Mouse (Mus musculus): ENCODE results near the gene Nabp2. TPM values are rescaled to one million over a fixed set of nuclear protein-coding genes. Genes with fewer than 3 reads are reported as not detected.

The Nabp2 gene
- total RNA-seq, 2 experiments from 2014 or later, result 50.7 to 51.3 TPM

DNA sequence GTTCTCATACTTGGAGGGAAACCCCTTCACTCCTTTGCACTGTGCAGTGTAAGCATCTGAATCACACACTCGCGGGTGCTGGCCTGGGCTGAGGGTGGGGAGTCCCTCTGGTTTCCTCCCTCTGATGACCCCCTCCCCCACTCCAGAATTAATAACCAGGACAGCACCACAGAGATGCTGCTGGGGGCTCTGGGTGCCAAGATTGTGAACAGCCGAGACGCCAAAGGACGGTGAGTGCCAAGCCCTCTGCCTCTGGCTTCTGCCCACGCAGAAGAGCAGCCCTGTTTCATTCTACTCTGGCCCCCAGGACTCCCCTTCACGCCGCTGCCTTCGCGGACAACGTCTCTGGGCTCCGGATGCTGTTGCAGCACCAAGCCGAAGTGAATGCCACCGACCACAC lies 22.4 kb downstream of the Nabp2 start:
- no peak for DNase-seq

DNA sequence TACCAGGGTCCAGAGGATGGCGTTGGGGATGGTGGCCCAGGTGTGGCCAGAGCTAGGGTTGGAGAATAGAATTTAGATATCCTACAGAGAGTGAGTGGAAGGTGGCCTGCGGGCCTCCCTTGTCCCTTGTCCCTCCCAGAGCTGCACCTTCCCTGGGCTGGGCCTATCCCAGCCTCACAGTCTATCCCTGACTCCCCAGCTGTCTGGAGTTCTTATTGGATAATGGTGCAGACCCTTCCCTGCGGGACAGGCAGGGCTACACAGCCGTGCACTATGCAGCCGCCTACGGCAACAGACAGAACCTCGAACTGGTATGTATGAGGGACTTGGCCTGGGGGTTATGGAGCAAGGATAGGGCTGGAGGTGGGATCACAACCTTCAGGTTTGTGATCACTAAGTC lies 25.4 kb downstream of the Nabp2 start:
- DNase-seq, result no peak

DNA sequence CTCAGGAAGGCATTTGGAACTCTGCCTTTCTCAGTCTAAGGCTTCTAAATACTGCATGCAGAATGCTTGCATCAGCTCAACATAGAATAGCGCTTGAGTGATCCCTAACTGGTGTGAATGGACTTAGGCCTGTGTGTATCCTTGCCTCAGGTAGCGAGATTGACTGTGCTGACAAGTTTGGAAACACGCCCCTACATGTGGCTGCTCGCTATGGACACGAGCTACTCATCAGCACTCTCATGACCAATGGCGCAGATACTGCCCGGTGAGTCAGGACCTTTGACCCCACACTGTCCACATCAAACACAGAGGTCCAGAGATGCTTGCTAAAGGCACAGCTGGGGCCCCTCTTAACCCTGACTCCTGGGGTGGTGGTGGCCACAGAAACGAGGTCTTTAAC lies 28.8 kb downstream of the Nabp2 start:
- no peak for DNase-seq

DNA sequence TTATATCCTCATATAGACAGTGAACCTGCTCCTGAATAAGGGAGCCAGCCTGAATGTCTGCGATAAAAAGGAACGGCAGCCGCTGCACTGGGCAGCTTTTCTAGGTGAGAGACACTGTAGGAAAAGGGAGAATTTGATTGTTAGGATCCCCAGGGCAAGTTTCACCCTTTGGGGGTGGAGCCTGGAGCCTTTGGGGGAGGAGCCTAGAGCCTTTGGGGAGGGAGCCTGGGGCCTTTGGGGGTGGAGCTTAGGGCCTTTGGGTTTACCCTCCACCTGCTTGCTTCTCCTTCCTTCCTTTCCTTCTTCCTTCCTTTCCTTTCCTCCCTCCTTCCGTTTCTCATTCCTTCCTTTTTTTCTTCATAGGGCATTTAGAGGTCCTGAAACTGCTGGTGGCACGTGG lies 30.7 kb downstream of the Nabp2 start:
- DNase-seq, result no peak

DNA sequence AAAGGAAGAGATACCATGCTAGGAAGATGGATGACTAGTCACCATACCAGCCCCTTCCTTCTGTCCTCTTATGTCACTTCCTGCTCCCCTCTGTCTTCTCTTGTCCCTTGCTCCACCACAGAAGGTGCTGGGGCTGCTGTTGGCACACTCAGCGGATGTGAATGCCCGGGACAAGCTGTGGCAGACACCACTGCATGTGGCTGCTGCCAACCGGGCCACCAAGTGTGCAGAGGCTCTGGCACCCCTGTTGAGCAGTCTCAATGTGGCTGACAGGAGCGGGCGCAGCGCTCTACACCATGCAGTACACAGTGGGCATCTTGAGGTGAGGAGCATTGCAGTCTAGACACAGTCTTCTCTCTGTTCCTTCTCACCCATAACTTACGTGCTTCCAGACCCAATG lies 32.0 kb downstream of the Nabp2 start:
- peak; percentile 44 for DNase-seq

DNA sequence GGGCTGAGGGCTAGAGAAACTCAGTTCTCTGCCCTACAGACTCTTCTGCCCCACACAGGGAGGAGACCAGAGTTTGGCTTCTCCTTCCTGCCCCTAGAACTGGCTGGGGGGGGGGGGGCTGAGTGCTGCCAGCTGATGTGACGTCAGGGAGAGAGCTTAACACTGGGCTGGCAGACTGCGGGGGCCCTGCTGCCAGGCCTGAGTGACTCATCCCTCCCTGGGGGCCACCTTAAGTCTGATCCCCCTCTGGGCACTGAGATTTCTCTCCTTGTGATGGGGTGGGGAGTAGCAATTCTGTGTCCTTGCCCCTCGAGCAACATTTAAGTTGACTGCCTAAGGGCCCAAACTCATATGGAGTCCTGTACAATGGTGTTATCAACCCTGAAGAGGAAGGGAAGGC lies 32.8 kb downstream of the Nabp2 start:
- DNase-seq, result no peak

DNA sequence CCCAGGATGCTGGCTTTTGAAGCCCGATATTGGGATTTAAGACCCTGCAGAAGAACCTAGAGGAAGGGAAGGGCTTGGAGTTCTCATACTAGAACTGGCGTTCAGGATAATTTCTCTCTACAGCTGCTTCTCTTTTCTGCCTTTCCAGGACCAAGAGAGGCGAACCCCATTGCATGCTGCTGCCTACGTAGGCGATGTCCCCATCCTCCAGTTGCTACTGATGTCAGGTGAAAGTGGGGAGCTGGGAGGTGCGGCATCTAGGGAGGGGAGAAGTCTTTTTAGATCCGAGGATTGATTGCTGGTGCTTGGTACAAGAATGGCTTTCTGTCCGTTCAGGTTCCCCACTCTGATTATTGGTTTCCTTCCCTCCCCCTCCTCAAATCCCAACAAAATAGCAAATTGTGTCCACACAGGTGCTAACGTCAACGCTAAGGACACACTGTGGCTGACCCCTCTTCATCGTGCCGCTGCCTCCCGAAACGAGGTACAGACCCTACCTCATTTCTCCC lies 33.3 kb downstream of the Nabp2 start:
- no peak for DNase-seq

DNA sequence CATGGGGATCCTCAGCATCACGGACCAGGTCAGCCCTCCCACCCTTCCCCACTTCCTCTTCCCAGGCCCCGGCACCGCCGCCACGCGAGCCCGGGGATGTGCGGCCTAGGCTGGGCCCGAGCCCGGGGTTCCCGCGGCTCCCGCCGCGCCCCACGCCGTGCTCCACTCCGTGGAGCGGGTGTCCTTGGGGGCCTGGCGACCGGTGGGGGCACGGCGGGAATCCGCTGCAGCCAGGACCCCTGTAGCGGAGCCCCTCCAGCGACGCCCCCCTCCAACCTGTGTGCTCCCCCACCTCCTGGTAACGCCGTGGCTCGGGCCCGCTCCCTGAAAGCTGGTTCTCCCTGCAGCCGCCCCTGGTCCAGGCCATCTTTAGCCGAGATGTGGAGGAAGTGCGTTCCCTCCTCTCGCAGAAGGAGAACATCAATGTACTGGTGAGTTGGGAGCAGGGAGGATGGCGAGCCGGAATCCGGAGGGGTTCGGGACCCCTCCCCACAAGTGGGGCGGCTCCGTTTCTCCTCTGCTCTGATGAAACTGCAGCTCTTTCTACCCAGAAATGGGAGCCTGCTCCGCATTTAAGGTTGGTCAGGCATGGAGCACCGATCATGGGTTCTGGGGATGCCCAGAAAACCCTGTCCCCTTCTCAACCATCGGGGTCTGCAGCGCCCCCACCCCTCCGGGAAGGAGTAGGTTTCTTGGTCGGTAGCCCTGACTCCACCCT lies 33.9 kb downstream of the Nabp2 start:
- no peak for DNase-seq

DNA sequence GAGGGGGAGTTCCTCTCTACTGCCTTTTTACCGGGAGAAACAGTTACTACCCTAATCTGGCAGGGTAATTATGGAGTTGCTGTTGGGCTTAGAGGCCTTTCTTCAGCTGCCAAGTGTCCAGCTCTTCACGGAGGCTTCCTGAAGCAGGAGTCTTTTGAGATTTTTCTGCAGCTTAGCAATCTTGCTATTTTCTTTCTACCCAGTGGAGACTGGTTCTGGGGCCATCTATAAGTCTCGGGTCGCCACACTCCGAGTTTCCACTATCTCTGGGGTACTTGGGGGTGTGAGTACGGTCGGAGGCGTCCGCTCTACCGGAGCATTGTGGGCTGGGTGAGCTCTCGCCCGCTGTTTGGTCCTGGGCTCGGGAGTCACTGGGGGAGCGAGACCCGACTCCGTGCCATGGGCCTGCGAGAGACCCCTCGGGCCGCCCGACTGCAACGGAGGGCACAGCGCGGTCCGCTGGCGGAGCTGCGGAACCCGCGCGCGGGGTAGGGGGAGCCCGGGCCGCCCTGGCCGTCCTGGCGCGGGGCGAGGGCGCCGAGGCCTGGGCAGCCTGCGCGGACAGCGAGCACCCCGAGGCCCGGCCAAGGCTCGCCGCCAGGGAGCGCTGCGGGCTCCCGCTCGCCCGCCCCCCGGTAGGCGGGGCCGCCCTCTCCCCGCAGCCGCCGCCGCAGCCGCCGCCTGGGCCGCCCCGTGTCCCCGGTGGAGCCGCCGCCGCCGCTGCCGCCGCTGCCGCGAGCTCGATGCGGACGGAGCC lies 34.7 kb downstream of the Nabp2 start, which contains the start of gene Ankrd52:
TSS of gene Ankrd52 (plus strand) at position 661 of the 757 bp plus-strand sequence.
- DNase-seq, result peak; percentile 95

DNA sequence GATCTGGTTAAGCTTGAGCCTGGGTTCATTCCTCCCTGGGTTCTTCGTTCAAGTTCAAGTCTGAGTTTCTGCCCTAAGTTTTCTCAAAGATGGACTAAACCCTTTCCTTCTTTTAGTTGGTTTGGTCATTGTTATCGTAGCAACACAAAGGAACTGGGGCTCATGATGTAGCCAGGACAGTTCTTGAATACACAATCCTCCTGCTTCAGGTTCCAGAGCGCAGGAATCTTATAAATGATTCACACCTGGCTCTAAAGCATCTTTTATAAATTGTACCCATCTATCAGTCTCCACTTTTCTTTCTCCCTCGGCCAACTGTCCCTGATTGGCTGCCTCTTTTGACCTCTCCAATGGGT lies 35.2 kb downstream of the Nabp2 start:
- no peak for DNase-seq

DNA sequence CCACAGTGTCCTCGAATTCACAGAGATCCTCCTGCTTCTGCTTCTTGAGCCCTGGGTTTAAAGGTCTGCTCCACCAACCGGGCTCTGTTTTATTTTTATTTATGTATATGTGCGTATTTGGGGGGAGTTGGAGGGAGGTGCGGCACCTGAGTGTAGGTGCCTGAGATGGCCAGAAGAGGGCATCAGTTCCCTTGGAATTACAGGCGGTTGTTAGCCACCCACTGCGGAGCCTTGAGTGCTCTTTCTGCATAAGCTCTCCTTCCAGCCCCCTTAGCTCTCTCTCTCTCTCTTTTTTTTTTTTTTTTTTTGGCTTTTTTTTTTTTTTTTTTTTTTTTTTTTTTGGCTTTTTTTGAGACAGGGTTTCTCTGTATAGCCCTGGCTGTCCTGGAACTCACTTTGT lies 36.9 kb downstream of the Nabp2 start:
- no peak for DNase-seq

DNA sequence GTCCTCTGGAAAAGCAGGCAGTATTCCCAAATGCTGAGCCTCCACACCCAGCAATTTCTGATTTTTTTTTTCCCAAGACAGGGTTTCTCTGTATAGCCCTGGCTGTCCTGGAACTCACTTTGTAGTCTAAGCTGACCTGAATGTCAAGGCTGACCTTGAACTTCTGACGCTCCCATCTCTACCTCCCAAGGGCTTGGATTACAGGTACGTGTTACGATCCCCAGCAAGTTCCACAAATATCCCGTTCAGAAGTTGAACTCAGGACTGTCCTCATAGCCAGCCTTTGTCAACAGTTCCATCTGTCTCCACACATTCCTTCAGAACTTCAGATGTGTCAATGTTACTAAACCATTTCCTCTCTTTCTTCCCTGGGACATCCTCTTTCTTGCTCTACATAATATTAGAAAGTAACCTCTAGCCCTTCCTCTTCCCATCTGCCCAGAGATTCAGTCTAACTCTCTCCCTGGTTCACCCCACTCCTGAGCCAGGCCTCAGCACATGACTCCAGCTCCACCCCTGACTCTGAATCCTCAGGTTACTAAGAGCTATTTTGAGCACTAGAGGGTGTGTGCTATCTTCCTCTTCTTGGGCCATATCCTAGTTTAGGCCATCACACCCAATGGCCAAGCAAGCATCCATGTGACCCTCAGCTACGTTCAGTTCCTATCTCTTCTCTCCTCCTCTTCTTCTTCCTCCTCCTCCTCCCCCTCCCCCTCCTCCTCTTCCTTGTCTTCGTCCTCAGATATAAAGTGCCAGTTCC lies 38.1 kb downstream of the Nabp2 start:
- DNase-seq, result no peak

DNA sequence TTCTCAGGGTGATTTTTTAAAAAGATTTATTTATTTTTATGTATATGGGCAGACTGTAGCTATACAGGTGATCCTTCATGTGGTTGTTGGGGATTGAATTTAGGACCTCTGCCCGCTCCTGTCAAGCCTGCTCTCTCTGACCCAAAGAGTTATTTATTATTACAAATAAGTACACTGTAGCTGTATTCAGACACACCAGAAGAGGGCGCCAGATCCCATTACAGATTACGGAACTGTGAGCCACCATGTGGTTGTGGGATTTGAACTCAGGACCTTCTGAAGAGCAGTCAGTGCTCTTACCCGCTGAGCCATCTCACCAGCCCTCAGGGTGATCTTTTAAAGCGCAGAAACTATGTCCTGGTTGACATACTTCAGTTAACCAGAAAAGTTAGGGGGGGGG lies 39.1 kb downstream of the Nabp2 start:
- DNase-seq, result no peak

DNA sequence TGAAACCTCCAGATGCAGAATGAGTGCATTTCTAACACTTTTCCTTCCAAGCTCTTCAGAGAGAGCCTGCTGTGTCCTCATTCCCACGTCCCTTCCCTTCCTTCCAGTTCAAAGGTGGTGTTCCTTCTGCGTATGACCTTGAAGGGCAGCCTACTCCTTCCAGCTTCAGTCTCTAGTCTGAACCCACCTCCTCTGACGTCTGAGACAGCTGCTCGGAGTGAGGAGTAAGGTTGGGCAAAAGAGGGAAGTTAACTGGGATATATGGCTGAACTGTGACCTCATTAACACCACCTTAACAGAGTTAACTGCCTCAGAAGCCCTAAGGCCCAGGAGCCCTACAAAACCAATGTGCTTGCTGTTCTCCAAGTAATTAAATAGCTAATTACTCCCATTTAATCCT lies 40.7 kb downstream of the Nabp2 start:
- DNase-seq, result no peak

DNA sequence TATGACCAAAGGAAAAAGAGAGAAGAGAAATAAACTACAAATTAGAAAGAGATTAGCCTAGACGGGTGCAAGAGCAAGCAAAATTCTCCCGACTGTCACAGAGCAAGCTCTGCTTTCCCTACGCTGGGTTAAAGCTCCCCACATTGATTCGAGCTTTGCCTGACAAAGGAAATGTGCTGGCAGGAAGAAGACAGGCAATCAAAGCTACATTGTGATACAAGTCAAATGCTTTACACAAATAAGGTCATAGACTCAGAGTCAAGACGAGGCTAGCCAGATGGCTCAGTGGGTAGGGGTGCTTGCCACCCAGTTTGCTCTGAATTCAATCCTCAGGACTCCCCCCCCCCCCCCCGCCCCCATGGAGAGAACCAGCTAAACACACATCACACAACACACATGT lies 41.3 kb downstream of the Nabp2 start:
- no peak for DNase-seq

DNA sequence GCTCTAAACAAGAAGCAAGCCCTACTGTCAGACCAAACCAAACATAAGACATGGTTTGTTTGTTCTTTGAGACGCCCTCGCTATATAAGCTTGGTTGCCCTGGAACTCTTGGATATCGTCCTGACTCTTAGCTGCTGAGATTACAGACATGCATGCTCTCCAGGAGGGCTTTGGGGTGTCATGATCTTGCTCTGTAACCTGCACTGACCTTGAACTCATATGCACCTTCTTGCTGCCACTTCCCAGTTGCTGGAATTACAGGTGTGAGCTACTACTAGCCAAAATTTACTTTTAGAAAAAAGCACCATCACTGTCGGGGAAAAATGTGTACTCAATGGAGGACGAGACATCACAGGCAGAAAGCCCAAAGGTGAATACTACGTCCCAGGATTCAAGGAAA lies 41.7 kb downstream of the Nabp2 start:
- DNase-seq, result no peak

DNA sequence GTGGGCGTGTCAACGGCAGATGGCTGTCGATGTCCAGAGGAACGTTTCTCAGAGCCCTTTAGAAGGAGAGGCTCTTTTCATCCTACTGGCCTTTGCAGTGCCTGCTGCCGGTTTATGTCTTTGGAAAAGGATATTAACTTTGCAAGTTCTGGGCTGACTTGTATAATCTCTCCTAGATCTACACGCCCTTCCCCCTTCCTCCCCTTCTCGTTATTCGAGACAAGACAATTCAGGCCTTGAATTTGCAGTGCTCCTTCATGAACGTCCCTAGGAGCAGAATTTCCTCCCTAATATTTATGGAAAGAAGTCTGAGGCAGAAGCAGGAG lies 42.1 kb downstream of the Nabp2 start:
- no peak for DNase-seq

DNA sequence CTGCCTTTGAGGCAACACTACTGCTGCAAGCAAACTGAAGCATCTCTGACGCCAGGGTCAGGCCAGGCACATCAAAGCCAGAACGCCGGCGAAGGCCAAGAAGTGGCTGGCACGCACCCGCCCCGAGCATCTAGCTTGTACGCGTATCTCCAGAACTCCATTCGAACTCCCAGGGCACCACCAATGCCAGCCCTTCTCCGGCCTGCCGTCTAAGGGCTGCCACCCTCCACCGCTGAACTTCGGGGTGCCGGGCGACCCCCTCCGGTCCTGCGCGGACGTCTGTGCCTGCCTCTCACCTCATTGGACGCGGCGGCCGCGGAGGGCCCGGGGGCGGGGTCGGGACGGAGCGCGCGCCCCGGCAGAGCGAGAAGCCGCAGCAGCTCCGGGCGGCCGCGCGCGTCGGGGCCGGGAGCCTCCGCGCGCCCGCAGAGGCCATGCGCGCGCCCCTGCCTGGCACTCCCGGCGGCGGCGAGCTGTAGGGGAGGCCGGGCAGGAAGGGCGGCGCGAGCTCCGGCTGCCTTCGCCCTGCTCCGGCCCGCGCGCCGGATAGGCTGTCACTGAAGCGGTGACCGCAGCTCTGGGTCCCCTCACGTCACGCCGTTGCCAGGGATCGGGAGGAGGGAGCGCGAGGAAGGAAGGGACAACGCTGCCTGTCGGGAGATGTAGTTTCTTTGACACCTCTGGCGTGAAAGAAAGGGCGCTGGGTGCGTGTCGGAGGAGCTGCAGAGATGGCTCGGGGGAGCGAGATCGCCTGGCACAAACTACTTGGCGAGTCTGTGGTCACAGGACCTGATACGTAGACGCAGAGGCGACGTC lies 42.7 kb downstream of the Nabp2 start, which contains the start of gene Coq10a:
TSS of gene Coq10a (minus strand) at position 596 of the 816 bp plus-strand sequence.
- DNase-seq, result peak; percentile 89

DNA sequence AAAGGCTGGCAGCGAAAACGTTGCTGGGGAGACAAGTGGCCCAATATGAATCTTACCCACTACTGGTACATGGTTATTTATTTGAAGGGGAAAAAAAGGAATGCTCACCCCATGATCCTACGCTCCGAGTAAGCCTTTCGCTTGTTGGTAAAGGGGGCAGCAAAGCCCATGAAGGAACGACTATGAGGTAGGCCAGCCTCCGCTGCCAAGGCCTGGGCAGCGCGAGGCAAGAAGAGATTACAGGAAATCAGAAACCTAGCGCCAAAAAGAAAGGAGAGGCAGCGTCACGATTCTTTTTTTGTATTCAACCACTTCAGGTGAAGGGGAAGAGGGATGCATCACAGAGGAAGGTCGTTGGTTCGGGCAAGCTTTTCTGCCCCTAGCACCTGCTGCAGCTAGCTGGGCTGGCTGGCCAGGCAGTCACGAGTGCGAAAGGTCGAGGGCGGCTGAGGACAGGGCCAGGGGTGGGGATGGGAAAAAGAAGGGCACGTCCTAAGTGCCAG lies 43.3 kb downstream of the Nabp2 start:
- no peak for DNase-seq

DNA sequence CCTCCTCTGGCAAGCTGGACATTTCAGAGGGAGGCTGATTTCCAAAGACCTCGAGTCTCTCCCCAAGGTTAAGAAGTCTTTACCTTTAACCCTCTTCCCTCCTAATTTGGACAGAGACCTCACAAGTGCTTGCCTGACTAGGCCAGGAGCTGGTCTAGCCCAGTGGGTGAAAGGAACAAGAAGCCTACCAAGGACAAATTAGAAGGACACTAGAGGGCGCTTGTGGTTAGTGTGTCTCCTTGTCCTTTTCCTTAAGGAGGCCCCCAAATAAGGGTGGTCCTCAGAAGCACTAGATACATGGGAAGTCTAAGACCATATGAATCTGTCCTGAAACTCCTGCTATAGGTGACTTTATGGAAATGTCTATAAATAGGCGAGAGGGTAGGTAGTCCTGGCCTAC lies 48.7 kb downstream of the Nabp2 start:
- DNase-seq, result no peak

DNA sequence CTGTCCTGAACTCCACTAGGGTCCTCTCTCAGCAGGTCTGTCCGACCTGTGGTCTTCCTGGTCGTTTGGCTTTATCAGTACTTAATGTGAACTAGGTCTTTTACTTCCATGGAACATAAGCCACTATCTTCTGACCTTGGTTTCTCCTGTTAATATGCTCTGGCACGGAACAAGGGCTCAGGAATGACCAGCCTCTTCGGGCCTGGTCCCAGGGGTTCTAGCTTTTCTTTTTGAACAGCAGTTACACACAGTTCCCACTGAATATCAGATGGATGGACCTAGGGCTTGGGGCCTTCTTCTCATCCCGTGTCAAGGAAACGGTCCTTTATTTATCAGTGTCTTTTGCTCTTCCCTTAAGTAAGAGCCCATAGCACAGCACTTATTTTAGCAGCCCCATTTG lies 49.5 kb downstream of the Nabp2 start:
- DNase-seq, result no peak

DNA sequence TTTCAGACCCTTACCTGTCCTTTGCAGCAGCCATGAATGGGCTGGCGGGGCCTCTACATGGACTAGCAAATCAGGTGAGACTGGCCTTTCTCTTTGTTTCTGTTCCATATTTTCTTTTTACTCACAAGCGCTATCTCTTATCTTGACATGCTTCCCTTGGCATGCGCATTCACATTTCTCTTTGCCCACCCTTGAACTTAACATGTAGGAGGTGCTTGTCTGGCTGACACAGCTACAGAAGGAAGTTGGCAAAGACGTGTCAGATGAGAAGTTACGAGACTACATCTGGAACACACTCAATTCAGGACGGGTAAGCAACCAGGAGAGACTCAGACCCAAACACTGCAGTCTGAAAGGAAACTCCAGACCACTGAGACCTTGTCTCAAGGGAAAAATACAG lies 52.1 kb downstream of the Nabp2 start:
- DNase-seq, result no peak
